Mouse (Mus musculus): ENCODE measurements at regions not wholly inside any gene's neighbourhood (a gene's known extent, or its start where the extent isn't known, plus 50 kb on each side); places are given as distances from the start of the nearest gene placed in this dataset.

DNA sequence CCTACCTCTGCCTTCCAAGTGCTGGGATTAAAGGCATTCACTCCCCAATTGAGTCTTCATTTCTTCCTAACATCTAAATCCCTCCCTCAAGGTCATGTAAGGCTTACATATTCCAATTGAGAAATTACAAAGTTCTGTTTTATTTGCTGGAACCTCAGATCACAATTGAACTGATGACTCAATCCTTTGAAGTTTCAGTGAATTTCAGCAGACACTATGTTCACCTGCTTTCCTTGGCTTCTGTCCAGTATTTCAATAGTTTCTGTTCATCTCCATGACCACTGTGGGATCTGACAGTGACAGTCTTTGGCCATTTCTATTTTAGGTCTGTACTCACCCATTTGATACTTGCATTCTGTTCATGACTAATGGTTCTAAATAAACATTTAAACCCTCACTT, 241.9 kb upstream of the Cdh12 start:
- DNase-seq, result peak in 1 of 2 experiments; percentile 2

GRCm38 (mm10) chr15:20222054-20222453, 227.0 kb upstream of the Cdh12 start:
- DNase-seq, result no peak

GRCm38 (mm10) chr15:20223271-20223981, 225.6 kb upstream of the Cdh12 start:
- DNase-seq, result no peak

GRCm38 (mm10) chr15:20223982-20224339, 225.1 kb upstream of the Cdh12 start:
- DNase-seq, result no peak

DNA sequence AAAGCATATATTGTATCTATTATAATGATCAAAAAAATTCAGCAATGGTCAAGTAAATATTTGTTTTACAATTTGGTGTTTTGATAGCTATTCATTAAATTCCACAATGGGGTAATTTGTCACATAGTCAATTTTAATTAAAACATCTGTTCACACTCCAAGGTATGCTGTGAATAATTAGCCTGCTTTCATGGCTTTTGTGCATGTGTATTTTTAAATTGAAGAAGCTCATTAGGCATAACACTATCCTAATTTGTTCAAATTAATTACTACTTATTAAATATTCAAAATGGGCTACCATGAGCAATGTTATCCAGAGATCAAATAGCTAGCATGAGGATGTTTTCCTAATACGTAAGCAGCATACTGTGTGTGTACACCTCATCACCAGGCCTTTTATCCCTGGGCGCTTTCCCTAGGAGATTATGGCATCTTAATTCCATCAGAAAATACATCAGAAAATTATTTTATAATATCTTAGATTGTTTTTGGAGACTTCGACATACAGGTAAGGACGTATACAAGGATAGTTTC, 183.6 kb upstream of the Cdh12 start:
- no peak for DNase-seq

DNA sequence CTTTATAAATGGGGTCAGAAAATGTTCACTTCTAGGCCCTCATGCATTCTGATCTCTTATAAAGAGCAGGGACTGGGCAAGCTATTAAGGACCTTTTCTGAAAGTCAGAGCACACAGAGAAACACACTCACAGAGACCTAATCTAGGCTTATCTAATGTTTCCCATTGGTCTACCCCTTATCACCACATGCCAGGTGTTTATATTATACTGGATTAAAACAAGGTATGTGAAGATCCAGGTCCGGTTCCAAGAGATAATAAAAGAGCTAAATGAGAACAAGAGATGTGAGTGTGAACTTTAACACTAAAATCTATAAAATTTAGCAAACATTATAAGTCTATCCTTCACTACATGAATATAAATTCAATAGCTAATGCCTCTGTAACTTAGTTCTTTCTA, 135.1 kb upstream of the Cdh12 start:
- DNase-seq, result no peak

DNA sequence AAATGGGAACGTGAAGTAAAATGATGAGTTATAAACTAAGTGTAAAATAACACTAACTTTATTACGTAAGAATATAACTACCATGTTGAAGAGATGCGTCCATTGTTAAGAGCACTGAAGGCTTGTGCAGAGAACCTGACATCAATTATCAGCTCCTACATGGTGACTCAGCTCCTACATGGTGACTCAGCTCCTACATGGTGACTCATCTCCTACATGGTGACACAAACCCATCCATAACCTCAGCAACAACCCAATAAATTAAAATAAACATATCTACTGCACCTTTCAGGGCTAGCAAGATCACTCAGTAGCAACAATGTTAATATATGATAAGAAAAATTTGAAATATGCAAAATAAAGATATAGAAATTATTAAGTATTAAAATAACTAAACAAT, 125.5 kb upstream of the Cdh12 start:
- DNase-seq, result no peak

Measured in cerebellum, postnatal 14 days (tissue).